Mouse (Mus musculus): ENCODE results near the gene Mturn. TPM values are rescaled to one million over a fixed set of nuclear protein-coding genes. Genes with fewer than 3 reads are reported as not detected.
A peak's percentile ranks its signal among the peaks of the same experiment; 100 is the strongest.

Mturn gene
- total and polyA plus RNA-seq, 2 experiments from 2014 or later, result 93.2 to 163 TPM

DNA sequence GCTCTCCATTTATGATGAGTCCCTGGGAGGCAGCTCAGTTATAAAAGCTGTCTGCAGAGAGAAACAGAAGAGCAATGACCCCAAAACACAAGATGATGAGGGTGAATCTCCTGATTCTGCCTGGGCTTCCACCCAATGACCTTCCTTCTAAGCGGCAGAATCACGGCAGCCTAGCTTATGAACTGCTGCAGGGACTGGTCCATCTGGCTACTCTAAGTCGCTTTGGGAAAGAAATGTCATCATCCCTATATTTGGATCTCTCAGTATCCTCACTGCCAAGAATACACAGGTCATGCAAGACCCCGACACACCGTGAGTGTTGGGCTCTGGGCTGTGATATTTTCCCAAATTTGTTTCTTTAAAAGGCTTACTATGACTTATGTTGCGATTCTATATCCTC lies 11.6 kb upstream of the Mturn start:
- Histone ChIP-seq H3K9me3 (ENCODE audit: low read length) (no peaks in the 10 kb centered on the region), H3K9ac (replicated peaks; ENCODE audit: low read length, poor library complexity, severe bottlenecking) (no peak overlapping the region), H3K36me3 (ENCODE audit: insufficient read depth, low read length) (peaks cover 6% of the 10 kb centered on the region; the same call in 1 of the 2 replicates), H3K27me3 (ENCODE audit: insufficient read depth, low read length) (no peaks in the 10 kb centered on the region), H3K4me3 (ENCODE audit: low read depth, low read length) (no peak overlapping the region), H3K27ac (ENCODE audit: low read depth, low read length) (no peak overlapping the region), H3K4me2 (ENCODE audit: low read depth, low read length, poor library complexity, severe bottlenecking) (no peak overlapping the region), H3K4me1 (ENCODE audit: insufficient read depth, low read length) (no peaks in the 10 kb centered on the region)
- ATAC-seq (ENCODE audit: low FRiP score), result no peak
- 88% methylated on average over 6 of the region's 6 CpGs for WGBS
- DNase-seq (ENCODE audit: low spot score), result no peak
- no peak for TF ChIP-seq CTCF (IDR thresholded peaks at IDR 0.05)

DNA sequence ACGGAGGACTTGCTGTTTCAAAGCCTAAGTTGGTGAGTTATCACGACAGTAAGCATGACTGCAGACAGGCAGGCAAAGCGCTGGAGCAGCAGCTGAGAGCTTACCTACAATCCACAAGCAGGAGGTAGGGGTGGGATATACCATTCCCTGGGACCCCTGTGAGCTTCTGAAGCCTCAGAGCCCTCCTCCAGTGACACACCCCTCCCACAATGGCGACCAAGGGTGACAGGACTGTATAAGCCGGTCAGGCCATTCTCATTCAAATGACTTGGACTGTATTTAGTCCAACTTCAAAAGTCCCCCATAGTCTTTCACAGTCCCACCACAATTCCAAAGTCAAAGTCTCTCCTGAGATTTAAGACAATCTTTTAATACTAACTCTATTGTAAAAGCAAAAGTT lies 8.5 kb upstream of the Mturn start:
- Histone ChIP-seq H3K27me3 (ENCODE audit: insufficient read depth, low read length) (no peaks in the 10 kb centered on the region), H3K4me1 (ENCODE audit: insufficient read depth, low read length) (no peaks in the 10 kb centered on the region), H3K9ac (replicated peaks; ENCODE audit: low read length, poor library complexity, severe bottlenecking) (no peak overlapping the region), H3K4me3 (ENCODE audit: low read depth, low read length) (no peak overlapping the region), H3K4me2 (ENCODE audit: low read depth, low read length, poor library complexity, severe bottlenecking) (no peak overlapping the region), H3K9me3 (ENCODE audit: low read length) (no peaks in the 10 kb centered on the region), H3K36me3 (ENCODE audit: insufficient read depth, low read length) (peaks cover 6% of the 10 kb centered on the region; the same call in 1 of the 2 replicates), H3K27ac (ENCODE audit: low read depth, low read length) (no peak overlapping the region)
- no peak for ATAC-seq (ENCODE audit: low FRiP score)
- 41% methylated on average over 5 of the region's 5 CpGs for WGBS
- TF ChIP-seq CTCF (IDR thresholded peaks at IDR 0.05), result no peak
- no peak for DNase-seq (ENCODE audit: low spot score)

DNA sequence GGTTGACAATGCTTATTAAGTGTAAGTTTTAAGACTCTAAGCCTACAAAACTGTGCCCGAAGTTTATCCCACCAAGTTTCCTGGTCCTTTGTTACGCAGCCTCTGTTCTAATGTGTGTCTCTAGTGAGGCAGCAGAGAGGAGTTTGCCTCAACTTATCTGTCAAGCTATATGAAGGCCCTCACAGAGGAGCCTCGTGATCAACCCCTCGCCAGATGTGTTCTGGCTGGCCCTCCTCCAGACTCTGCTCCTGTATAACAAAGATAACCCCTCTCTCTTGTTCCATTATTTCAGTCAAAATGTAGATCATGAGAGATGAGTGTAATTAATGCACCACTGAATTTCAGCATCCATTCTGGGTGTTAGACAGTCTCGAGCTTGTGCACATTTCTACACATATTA lies 1.7 kb upstream of the Mturn start:
- H3K4me2 ChIP-seq (ENCODE audit: low read depth, low read length, poor library complexity, severe bottlenecking), result no peak overlapping the region
- H3K9ac ChIP-seq (replicated peaks; ENCODE audit: low read length, poor library complexity, severe bottlenecking), result no peak overlapping the region
- H3K4me3 ChIP-seq (ENCODE audit: low read depth, low read length), result no peak overlapping the region
- 83% methylated on average over 5 of the region's 5 CpGs for WGBS
- H3K36me3 ChIP-seq (ENCODE audit: insufficient read depth, low read length), result no peaks in the 10 kb centered on the region
- H3K27ac ChIP-seq (ENCODE audit: low read depth, low read length), result no peak overlapping the region
- no peak for DNase-seq (ENCODE audit: low spot score)
- no peaks in the 10 kb centered on the region for H3K27me3 ChIP-seq (ENCODE audit: insufficient read depth, low read length)
- no peaks in the 10 kb centered on the region for H3K4me1 ChIP-seq (ENCODE audit: insufficient read depth, low read length)
- ATAC-seq (ENCODE audit: low FRiP score), result no peak
- no peak for TF ChIP-seq CTCF (IDR thresholded peaks at IDR 0.05)
- H3K9me3 ChIP-seq (ENCODE audit: low read length), result no peaks in the 10 kb centered on the region

DNA sequence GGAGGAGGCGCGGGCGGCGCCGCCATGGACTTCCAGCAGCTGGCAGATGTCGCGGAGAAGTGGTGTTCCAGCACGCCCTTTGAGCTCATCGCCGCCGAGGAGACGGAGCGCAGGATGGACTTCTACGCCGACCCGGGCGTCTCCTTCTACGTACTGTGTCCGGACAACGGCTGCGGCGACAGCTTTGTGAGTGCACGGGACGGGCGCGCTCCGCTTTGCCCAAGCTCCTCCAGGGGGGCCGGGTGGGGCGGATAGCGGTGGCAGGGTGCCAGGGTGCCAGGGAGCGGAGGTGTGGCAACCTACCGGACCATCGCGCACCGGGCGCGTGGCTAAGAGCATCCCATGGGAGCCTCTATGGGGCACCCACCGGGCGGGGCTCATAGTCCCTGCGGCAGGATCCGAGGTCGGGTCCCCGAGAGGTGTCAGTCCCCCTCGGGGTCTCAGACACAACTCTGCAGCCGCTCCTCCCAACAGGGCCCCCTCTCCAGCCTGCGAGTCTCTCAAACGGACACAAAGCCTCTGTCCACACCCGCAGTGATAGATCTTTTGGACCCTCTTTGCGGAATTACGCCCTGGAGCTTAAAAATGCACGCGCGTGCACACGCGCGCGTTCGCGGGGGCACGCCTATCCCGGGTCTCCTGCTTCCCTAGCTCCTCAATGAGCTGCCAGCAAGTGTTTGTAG lies 463 bp downstream of the Mturn start:
- TF ChIP-seq CTCF (IDR thresholded peaks at IDR 0.05), result no peak
- under 1% methylated on average over 59 of the region's 61 CpGs for WGBS
- Histone ChIP-seq H3K4me1 (ENCODE audit: insufficient read depth, low read length) (no peaks in the 10 kb centered on the region), H3K9ac (replicated peaks; ENCODE audit: low read length, poor library complexity, severe bottlenecking) (peak overlapping the region; percentile 72), H3K4me3 (ENCODE audit: low read depth, low read length) (peak overlapping the region; percentile 89), H3K4me2 (ENCODE audit: low read depth, low read length, poor library complexity, severe bottlenecking) (peak overlapping the region; percentile 78), H3K27ac (ENCODE audit: low read depth, low read length) (peak overlapping the region; percentile 78), H3K36me3 (ENCODE audit: insufficient read depth, low read length) (no peaks in the 10 kb centered on the region), H3K27me3 (ENCODE audit: insufficient read depth, low read length) (no peaks in the 10 kb centered on the region), H3K9me3 (ENCODE audit: low read length) (no peaks in the 10 kb centered on the region)
- peak; percentile 82 for ATAC-seq (ENCODE audit: low FRiP score)
- peak; percentile 31 for DNase-seq (ENCODE audit: low spot score)

DNA sequence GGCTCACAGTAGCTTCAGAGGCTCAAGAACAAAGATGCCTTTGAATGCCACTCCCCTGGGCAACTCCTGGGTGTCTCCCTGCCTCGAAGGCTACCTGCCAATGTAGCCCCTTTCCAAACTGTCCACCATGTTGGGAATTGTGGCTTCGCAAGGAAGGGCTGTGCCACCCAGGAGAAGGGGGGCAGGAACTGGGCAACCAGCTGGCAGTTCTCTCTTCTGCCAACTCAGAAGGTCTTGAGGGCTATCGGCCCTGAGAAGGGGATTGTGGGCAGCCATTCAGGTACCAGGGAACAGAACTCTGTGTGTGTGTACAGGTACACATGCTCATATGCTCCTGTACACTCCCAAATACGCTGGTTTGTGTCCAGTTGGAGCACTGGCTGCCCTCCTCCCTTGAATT lies 2.7 kb downstream of the Mturn start:
- WGBS, result 88% methylated on average over 4 of the region's 4 CpGs
- no peak for ATAC-seq (ENCODE audit: low FRiP score)
- H3K4me2 ChIP-seq (ENCODE audit: low read depth, low read length, poor library complexity, severe bottlenecking), result no peak overlapping the region
- peaks cover 6% of the 10 kb centered on the region for H3K36me3 ChIP-seq (ENCODE audit: insufficient read depth, low read length)
- no peaks in the 10 kb centered on the region for H3K4me1 ChIP-seq (ENCODE audit: insufficient read depth, low read length)
- no peak for DNase-seq (ENCODE audit: low spot score)
- TF ChIP-seq CTCF (IDR thresholded peaks at IDR 0.05), result no peak
- H3K27me3 ChIP-seq (ENCODE audit: insufficient read depth, low read length), result no peaks in the 10 kb centered on the region
- H3K9ac ChIP-seq (replicated peaks; ENCODE audit: low read length, poor library complexity, severe bottlenecking), result no peak overlapping the region
- no peak overlapping the region for H3K27ac ChIP-seq (ENCODE audit: low read depth, low read length)
- H3K4me3 ChIP-seq (ENCODE audit: low read depth, low read length), result no peak overlapping the region
- H3K9me3 ChIP-seq (ENCODE audit: low read length), result no peaks in the 10 kb centered on the region

DNA sequence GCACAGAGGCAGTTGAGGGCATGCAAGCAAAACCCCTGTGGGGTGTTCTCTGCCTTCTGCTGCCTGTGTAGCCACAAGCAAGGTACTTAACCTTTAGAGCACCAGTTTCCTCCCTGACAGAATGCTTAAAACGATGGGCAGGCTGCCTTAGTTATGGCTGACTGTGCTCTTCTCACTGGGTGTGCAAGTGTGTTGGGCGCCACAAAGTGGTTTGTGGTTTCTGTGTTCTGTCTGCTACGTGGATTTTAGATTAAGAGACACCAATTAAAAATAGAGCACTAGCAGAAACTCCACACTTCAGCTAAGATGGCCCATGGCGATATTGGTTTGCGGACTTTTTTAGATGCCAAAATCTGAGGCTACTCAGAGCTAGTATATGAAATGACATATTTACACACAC lies 3.7 kb downstream of the Mturn start:
- Histone ChIP-seq H3K9ac (replicated peaks; ENCODE audit: low read length, poor library complexity, severe bottlenecking) (no peak overlapping the region), H3K9me3 (ENCODE audit: low read length) (no peaks in the 10 kb centered on the region), H3K36me3 (ENCODE audit: insufficient read depth, low read length) (peaks cover 9% of the 10 kb centered on the region), H3K27me3 (ENCODE audit: insufficient read depth, low read length) (no peaks in the 10 kb centered on the region), H3K4me3 (ENCODE audit: low read depth, low read length) (no peak overlapping the region), H3K4me1 (ENCODE audit: insufficient read depth, low read length) (no peaks in the 10 kb centered on the region), H3K4me2 (ENCODE audit: low read depth, low read length, poor library complexity, severe bottlenecking) (no peak overlapping the region), H3K27ac (ENCODE audit: low read depth, low read length) (no peak overlapping the region)
- ATAC-seq (ENCODE audit: low FRiP score) (no peak), DNase-seq (ENCODE audit: low spot score) (no peak)
- no peak for TF ChIP-seq CTCF (IDR thresholded peaks at IDR 0.05)
- 76% methylated on average over 5 of the region's 5 CpGs for WGBS
